Mouse (Mus musculus): ENCODE data around the gene Sec24c.

DNA sequence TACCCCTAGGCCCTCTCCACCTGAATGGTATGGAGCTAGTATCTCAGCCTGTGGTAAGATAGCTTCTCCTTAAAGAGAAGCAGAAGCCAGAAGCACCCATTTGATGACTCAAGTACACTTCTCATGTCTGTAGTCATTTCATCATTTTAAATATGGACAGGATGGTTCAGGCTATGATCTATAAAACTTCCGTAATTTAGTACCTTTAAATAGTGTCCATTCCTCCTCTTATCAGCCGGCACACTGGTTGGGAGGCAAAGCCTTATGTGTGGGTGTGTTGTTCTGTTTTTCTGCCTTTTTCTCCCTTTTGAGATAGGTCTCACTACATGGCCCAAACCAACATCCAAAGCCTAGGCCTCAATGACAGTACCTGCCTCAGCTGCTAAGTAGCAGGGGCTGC is 24.4 kb downstream of the Sec24c start:
- no peak for TF ChIP-seq CTCF (IDR thresholded peaks at IDR 0.05; ENCODE audit: borderline replicate concordance, insufficient read depth, low read length)
- no peak for TF ChIP-seq POLR2A (IDR thresholded peaks at IDR 0.05; ENCODE audit: low read depth, low read length)
